Comparison of ENCODE assay signal across 7 mouse cellular contexts in the genomic region with DNA sequence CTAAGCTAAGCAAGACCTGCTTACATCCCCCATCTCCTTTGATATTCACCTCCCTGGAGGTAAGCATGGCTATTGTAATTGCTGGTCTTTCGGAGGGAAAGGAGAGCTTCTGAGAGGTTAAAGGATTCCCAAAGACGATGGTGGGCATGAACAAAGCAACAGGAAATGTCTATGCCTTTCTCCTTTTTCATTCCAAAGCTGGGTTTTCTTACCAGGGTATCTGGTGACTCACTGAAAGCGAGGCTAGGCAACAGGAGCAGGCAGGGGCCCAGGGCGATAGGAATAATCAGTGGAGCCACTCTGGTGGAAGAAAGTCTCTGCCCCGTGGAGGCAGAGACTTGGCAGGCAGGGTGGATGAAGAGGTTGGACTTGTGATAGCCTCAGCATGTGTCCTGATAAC. TPM values are rescaled to one million over a fixed set of nuclear protein-coding genes. Genes with fewer than 3 reads are reported as not detected.
DNase-seq lines count a peak whose midpoint lies in the region; ATAC-seq and TF ChIP-seq lines count a peak whose summit lies in the region.

Gene Rerg (minus strand): TSS at position 272 of the 400 bp plus-strand sequence.

- ATAC-seq in lung, embryonic 15.5 days (ENCODE audit: borderline replicate concordance, extremely low read depth, low FRiP score, low TSS enrichment) = 0 out of 2 replicates have a peak, but pooled peaks have one; percentile 1
- ATAC-seq in embryonic facial prominence, embryonic 12.5 days (ENCODE audit: insufficient number of reproducible peaks, insufficient read depth, low FRiP score, low TSS enrichment) = no peak
- no peak for ATAC-seq in erythroid progenitor cell, adult 5-6 weeks (replicated peaks; ENCODE audit: low FRiP score, poor library complexity, severe bottlenecking)

- peaks cover 17% of the 10 kb centered on the region for H3K4me1 ChIP-seq in lung, embryonic 15.5 days
- peaks cover 8% of the 10 kb centered on the region; the same call in 1 of the 2 replicates for H3K4me1 ChIP-seq in embryonic facial prominence, embryonic 12.5 days
- peaks cover 5% of the 10 kb centered on the region for H3K4me1 ChIP-seq in olfactory bulb, adult 2 months (ENCODE audit: control insufficient read depth, insufficient read depth, low read length)

- no peaks in the 10 kb centered on the region for H3K9me3 ChIP-seq in lung, embryonic 15.5 days
- H3K9me3 ChIP-seq in embryonic facial prominence, embryonic 12.5 days = no peaks in the 10 kb centered on the region

- WGBS in lung, embryonic 15.5 days = 34% methylated on average over 5 of the region's 5 CpGs
- 9% methylated on average over 5 of the region's 5 CpGs for WGBS in embryonic facial prominence, embryonic 12.5 days
- 29% methylated on average over 5 of the region's 5 CpGs for WGBS in olfactory bulb, adult 2 months

- H3K4me3 ChIP-seq in lung, embryonic 15.5 days = peak within 1 kb of the TSS; percentile 54
- peak within 1 kb of the TSS; percentile 51 for H3K4me3 ChIP-seq in embryonic facial prominence, embryonic 12.5 days
- peak within 1 kb of the TSS; percentile 73 for H3K4me3 ChIP-seq in olfactory bulb, adult 2 months (ENCODE audit: insufficient read depth, low read depth, low read length)

- H3K9ac ChIP-seq in lung, embryonic 15.5 days = peak within 1 kb of the TSS; percentile 56
- peak within 1 kb of the TSS; percentile 62 for H3K9ac ChIP-seq in embryonic facial prominence, embryonic 12.5 days

- H3K36me3 ChIP-seq in lung, embryonic 15.5 days = no peaks in the 10 kb centered on the region
- no peaks in the 10 kb centered on the region for H3K36me3 ChIP-seq in embryonic facial prominence, embryonic 12.5 days

- H3K4me2 ChIP-seq in lung, embryonic 15.5 days = peak within 1 kb of the TSS; percentile 91
- peak within 1 kb of the TSS; percentile 92 for H3K4me2 ChIP-seq in embryonic facial prominence, embryonic 12.5 days (replicated peaks)

- DNase-seq in lung, postnatal 14 days = no peak
- DNase-seq in layer of hippocampus, postnatal 10 days (ENCODE audit: low spot score in 2 of 2) = no peak
- no peak for DNase-seq in kidney, adult 18-20 months

- 0 out of 2 replicates have a peak within 1 kb of the TSS, but pooled peaks have one; percentile 20 for H3K27ac ChIP-seq in lung, embryonic 15.5 days
- 0 out of 2 replicates have a peak within 1 kb of the TSS, but pooled peaks have one; percentile 12 for H3K27ac ChIP-seq in embryonic facial prominence, embryonic 12.5 days
- peak within 1 kb of the TSS; percentile 43; the same call in 1 of the 2 replicates for H3K27ac ChIP-seq in olfactory bulb, adult 2 months (ENCODE audit: insufficient read depth, low read depth, low read length)

- no peaks in the 10 kb centered on the region for H3K27me3 ChIP-seq in lung, embryonic 15.5 days
- H3K27me3 ChIP-seq in embryonic facial prominence, embryonic 12.5 days = peaks cover 8% of the 10 kb centered on the region

- TF ChIP-seq POLR2A in olfactory bulb, adult 2 months (IDR thresholded peaks at IDR 0.05; ENCODE audit: insufficient read depth, low read depth, low read length) = no peak

- TF ChIP-seq CTCF in olfactory bulb, adult 2 months (IDR thresholded peaks at IDR 0.05; ENCODE audit: insufficient read depth, low read depth, low read length) = no peak

RNA-seq across cellular contexts. Expression of gene Rerg, which starts in this region (rescaled TPM):
- polyA plus RNA-seq in lung, embryonic 15.5 days (2015; fragmentation: Nextera tagmentation; extraction: Ambion mirVana) = 20.2 and 21.1 TPM in 2 replicates
- polyA plus RNA-seq in embryonic facial prominence, embryonic 12.5 days (2016; fragmentation: Nextera tagmentation; extraction: Ambion mirVana) = 14.0 and 15.4 TPM in 2 replicates
- total RNA-seq in layer of hippocampus, postnatal 10 days (2021) = 10 to 100 TPM; 40.5 to 43.0 TPM
- not detected in 2 replicates for polyA plus RNA-seq in olfactory bulb, adult 2 months (2012; ENCODE audit: insufficient read depth, insufficient read length, low replicate concordance, missing spikeins)
- not detected in 2 replicates for total RNA-seq in erythroid progenitor cell, adult 5-6 weeks (2015; ENCODE audit: low replicate concordance)
- not detected in 2 replicates for total RNA-seq in erythroid progenitor cell, adult 5-6 weeks (2017; ENCODE audit: low replicate concordance)

Comparison
In these comparisons a context has a peak if more than half of its experiments do, and no peak if none do; other contexts are left out.
1. RNA of gene Rerg (total RNA-seq): 40.5 to 43.0 TPM in layer of hippocampus, postnatal 10 days; not detected in erythroid progenitor cell, adult 5-6 weeks; every median in the first group is over 10 times any median in the second.
2. RNA of gene Rerg (polyA plus RNA-seq): 20.2 to 21.1 TPM in lung, embryonic 15.5 days and 14.0 to 15.4 TPM in embryonic facial prominence, embryonic 12.5 days; not detected in olfactory bulb, adult 2 months; every median in the first group is over 10 times any median in the second.
3. Peak in every context shown above with its lines, with median percentiles within 50 percentile points of each other: H3K27ac ChIP-seq and H3K4me3 ChIP-seq.